Mouse (Mus musculus): ENCODE results near the gene Selenoh. TPM values are rescaled to one million over a fixed set of nuclear protein-coding genes. Genes with fewer than 3 reads are reported as not detected.
A peak's percentile ranks its signal among the peaks of the same experiment; 100 is the strongest.

Gene Selenoh
- polyA plus RNA-seq, 1 experiment, result 129 TPM

DNA sequence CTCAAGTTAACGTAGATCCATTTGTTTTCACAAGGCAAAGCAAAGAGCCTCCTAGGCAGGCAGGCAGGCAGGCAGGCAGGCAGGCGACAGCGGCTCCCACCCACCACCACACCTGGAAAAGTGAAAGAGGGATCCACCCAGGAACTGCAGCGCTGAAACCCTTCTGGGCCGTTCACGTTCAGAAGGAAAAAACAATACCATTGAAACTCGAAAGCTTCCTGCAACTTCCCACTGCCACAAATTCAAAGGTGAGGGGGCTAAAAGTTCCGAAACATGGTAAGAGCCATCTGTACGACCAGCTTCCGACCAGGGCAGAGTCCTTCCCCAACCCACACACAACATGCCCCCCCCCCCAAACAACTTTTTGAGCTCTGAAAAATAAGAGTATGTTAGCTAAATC lies 20.9 kb downstream of the Selenoh start:
- H3K4me2 ChIP-seq (ENCODE audit: low read depth), result peak overlapping the region; percentile 78
- H3ac ChIP-seq (ENCODE audit: control insufficient read depth, insufficient read length), result peak overlapping the region; percentile 14
- H3K36me3 ChIP-seq (ENCODE audit: control insufficient read depth, insufficient read depth), result no peaks in the 10 kb centered on the region
- H3K79me2 ChIP-seq (ENCODE audit: control insufficient read depth, insufficient read depth), result peaks cover 56% of the 10 kb centered on the region
- TF ChIP-seq E2F4 (IDR thresholded peaks at IDR 0.05; ENCODE audit: insufficient read depth) (no peak), MYOD1 (IDR thresholded peaks at IDR 0.05; ENCODE audit: control insufficient read depth in 1 of 3, insufficient read length in 2 of 3, low read depth in 2 of 3) (no peak), MYOG (IDR thresholded peaks at IDR 0.05; ENCODE audit: control insufficient read depth in 1 of 3, insufficient read depth in 1 of 3, insufficient read length in 2 of 3, low read depth in 2 of 3) (no peak), MAX (IDR thresholded peaks at IDR 0.05; ENCODE audit: low read depth) (no peak), USF1 (IDR thresholded peaks at IDR 0.05; ENCODE audit: low read depth) (no peak), TCF3 (IDR thresholded peaks at IDR 0.05; ENCODE audit: insufficient read length, low read depth) (no peak), CEBPB (IDR thresholded peaks at IDR 0.05; ENCODE audit: insufficient read depth, poor library complexity, severe bottlenecking) (no peak), TCF12 (IDR thresholded peaks at IDR 0.05; ENCODE audit: insufficient read depth, poor library complexity, severe bottlenecking) (no peak), REST (IDR thresholded peaks at IDR 0.05; ENCODE audit: insufficient read depth, insufficient read length) (no peak), SRF (IDR thresholded peaks at IDR 0.05; ENCODE audit: control insufficient read depth, insufficient read length, low read depth) (no peak), POLR2AphosphoS2 (IDR thresholded peaks at IDR 0.05; ENCODE audit: insufficient read length, low read depth) (no peak), POLR2A (IDR thresholded peaks at IDR 0.05; ENCODE audit: insufficient read length, low read depth) (no peak)
- no peaks in the 10 kb centered on the region for H3K27me3 ChIP-seq (ENCODE audit: control insufficient read depth, insufficient read depth, insufficient read length)
- peak overlapping the region; percentile 82 for H3K4me3 ChIP-seq

DNA sequence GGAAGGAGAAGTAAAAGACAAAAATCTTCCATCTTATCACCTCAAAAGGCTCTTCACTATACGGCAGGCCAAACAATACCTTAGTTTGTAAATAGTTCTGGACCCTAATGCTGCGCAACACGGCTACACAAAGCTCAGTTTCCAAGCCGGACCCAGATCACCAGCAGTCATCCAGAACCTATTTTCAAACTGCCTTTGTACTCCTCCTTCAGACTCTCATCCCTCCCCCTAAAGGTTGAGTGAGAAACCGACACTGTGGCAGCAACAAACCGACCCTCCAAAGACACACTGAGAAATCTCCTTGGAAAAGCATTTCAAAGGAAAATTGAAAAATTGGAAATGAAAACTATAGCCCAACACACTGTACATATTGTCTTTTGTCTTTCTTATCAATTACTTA lies 22.2 kb downstream of the Selenoh start:
- peak overlapping the region; percentile 82 for H3K4me3 ChIP-seq
- H3K36me3 ChIP-seq (ENCODE audit: control insufficient read depth, insufficient read depth), result no peaks in the 10 kb centered on the region
- H3K27me3 ChIP-seq (ENCODE audit: control insufficient read depth, insufficient read depth, insufficient read length), result no peaks in the 10 kb centered on the region
- TF ChIP-seq REST (IDR thresholded peaks at IDR 0.05; ENCODE audit: insufficient read depth, insufficient read length) (no peak), POLR2A (IDR thresholded peaks at IDR 0.05; ENCODE audit: insufficient read length, low read depth) (no peak), USF1 (IDR thresholded peaks at IDR 0.05; ENCODE audit: low read depth) (no peak)
- peaks cover 69% of the 10 kb centered on the region for H3K79me2 ChIP-seq (ENCODE audit: control insufficient read depth, insufficient read depth)
- peak overlapping the region; percentile 78 for H3K4me2 ChIP-seq (ENCODE audit: low read depth)
- no peak overlapping the region for H3ac ChIP-seq (ENCODE audit: control insufficient read depth, insufficient read length)

DNA sequence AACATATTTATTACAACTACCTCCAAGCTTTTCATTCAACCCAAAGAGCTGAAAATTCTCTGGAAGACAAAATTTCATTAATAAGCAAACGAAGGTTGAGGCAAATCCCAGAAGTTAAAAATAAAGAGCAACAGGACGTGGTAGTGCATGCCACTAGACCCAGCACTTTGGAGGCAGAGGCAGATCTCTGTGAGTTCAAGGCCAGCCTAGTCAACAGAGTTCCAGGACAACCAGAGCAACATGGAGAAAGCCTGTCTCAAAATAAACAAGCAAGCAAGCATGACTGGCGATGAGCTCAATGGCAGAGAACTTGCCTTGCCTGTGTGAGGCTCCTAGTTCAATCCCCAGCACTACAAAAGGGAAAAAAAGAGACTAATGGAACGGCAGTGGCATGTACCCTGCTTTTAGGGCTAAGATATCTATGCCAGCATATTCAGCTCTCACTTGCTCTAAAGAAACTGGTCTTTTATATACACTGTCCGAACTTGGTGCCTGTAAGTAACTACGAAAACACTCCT lies 23.5 kb downstream of the Selenoh start:
- no peak for TF ChIP-seq REST (IDR thresholded peaks at IDR 0.05; ENCODE audit: insufficient read depth, insufficient read length)
- no peak for TF ChIP-seq USF1 (IDR thresholded peaks at IDR 0.05; ENCODE audit: low read depth)
- TF ChIP-seq SRF (IDR thresholded peaks at IDR 0.05; ENCODE audit: control insufficient read depth, insufficient read length, low read depth), result no peak
- no peak for TF ChIP-seq MAX (IDR thresholded peaks at IDR 0.05; ENCODE audit: low read depth)
- no peak for TF ChIP-seq POLR2AphosphoS2 (IDR thresholded peaks at IDR 0.05; ENCODE audit: insufficient read length, low read depth)
- no peak for TF ChIP-seq POLR2A (IDR thresholded peaks at IDR 0.05; ENCODE audit: insufficient read length, low read depth)
- TF ChIP-seq MYOG (IDR thresholded peaks at IDR 0.05; ENCODE audit: control insufficient read depth in 1 of 3, insufficient read depth in 1 of 3, insufficient read length in 2 of 3, low read depth in 2 of 3), result no peak
- no peak for TF ChIP-seq TCF12 (IDR thresholded peaks at IDR 0.05; ENCODE audit: insufficient read depth, poor library complexity, severe bottlenecking)
- no peak for TF ChIP-seq TCF3 (IDR thresholded peaks at IDR 0.05; ENCODE audit: insufficient read length, low read depth)
- no peak for TF ChIP-seq E2F4 (IDR thresholded peaks at IDR 0.05; ENCODE audit: insufficient read depth)
- no peak for TF ChIP-seq CEBPB (IDR thresholded peaks at IDR 0.05; ENCODE audit: insufficient read depth, poor library complexity, severe bottlenecking)
- TF ChIP-seq MYOD1 (IDR thresholded peaks at IDR 0.05; ENCODE audit: control insufficient read depth in 1 of 3, insufficient read length in 2 of 3, low read depth in 2 of 3), result no peak
- no peaks in the 10 kb centered on the region for H3K36me3 ChIP-seq (ENCODE audit: control insufficient read depth, insufficient read depth)
- H3ac ChIP-seq (ENCODE audit: control insufficient read depth, insufficient read length), result no peak overlapping the region
- H3K27me3 ChIP-seq (ENCODE audit: control insufficient read depth, insufficient read depth, insufficient read length), result no peaks in the 10 kb centered on the region
- H3K4me2 ChIP-seq (ENCODE audit: low read depth), result peak overlapping the region; percentile 78
- peaks cover 82% of the 10 kb centered on the region for H3K79me2 ChIP-seq (ENCODE audit: control insufficient read depth, insufficient read depth)
- no peak overlapping the region for H3K4me3 ChIP-seq

DNA sequence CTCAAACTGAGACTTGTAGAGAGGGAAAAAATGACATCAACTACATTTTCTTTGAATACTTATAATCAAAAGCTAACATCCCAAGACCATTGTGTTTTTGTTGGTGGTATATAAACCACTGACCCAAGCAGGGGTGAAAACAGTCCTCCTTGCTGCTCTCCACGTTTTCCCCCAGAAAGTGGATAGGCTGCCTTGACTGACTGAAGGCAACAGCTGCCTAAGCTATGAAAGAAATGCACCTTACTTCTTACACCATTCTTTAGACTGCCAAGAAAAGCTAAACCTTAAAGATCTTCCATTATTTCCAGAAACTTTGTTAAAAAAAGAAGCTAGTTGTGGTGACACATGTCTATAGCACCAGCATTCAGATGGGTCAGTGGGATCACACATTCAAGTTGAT lies 24.4 kb downstream of the Selenoh start:
- Histone ChIP-seq H3K79me2 (ENCODE audit: control insufficient read depth, insufficient read depth) (peaks cover 92% of the 10 kb centered on the region), H3ac (ENCODE audit: control insufficient read depth, insufficient read length) (no peak overlapping the region), H3K4me2 (ENCODE audit: low read depth) (peak overlapping the region; percentile 78), H3K36me3 (ENCODE audit: control insufficient read depth, insufficient read depth) (no peaks in the 10 kb centered on the region), H3K4me3 (no peak overlapping the region), H3K27me3 (ENCODE audit: control insufficient read depth, insufficient read depth, insufficient read length) (no peaks in the 10 kb centered on the region)
- TF ChIP-seq MYOG (IDR thresholded peaks at IDR 0.05; ENCODE audit: control insufficient read depth in 1 of 3, insufficient read depth in 1 of 3, insufficient read length in 2 of 3, low read depth in 2 of 3), result peak in 1 of 3 experiments; percentile 13
- TF ChIP-seq USF1 (IDR thresholded peaks at IDR 0.05; ENCODE audit: low read depth), result no peak
- TF ChIP-seq POLR2A (IDR thresholded peaks at IDR 0.05; ENCODE audit: insufficient read length, low read depth), result no peak
- TF ChIP-seq SRF (IDR thresholded peaks at IDR 0.05; ENCODE audit: control insufficient read depth, insufficient read length, low read depth), result no peak
- TF ChIP-seq TCF3 (IDR thresholded peaks at IDR 0.05; ENCODE audit: insufficient read length, low read depth), result no peak
- TF ChIP-seq MAX (IDR thresholded peaks at IDR 0.05; ENCODE audit: low read depth), result no peak
- TF ChIP-seq REST (IDR thresholded peaks at IDR 0.05; ENCODE audit: insufficient read depth, insufficient read length), result no peak
- peak; percentile 78 to 94 (median 91) for TF ChIP-seq MYOD1 (IDR thresholded peaks at IDR 0.05; ENCODE audit: control insufficient read depth in 1 of 3, insufficient read length in 2 of 3, low read depth in 2 of 3)
- no peak for TF ChIP-seq CEBPB (IDR thresholded peaks at IDR 0.05; ENCODE audit: insufficient read depth, poor library complexity, severe bottlenecking)
- no peak for TF ChIP-seq E2F4 (IDR thresholded peaks at IDR 0.05; ENCODE audit: insufficient read depth)
- no peak for TF ChIP-seq POLR2AphosphoS2 (IDR thresholded peaks at IDR 0.05; ENCODE audit: insufficient read length, low read depth)
- peak; percentile 7 for TF ChIP-seq TCF12 (IDR thresholded peaks at IDR 0.05; ENCODE audit: insufficient read depth, poor library complexity, severe bottlenecking)

DNA sequence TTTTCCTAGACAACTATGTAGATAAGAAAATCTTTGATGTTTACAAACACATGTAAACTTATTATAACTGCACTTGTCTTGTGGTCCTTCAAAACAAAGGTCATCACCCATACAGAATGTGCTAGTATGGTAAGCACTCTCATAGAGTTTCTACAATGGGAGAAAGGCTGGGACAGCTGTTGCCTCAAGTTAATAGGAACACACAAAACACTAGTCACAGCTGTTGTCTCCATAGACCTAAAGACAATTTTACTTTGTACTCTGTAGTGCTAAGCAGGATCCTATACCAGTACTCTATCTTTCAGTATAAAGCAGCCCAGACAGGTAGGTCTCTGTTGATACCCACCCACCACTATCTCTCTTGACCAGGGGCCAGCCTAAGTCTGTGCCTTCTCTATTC lies 29.7 kb downstream of the Selenoh start:
- Histone ChIP-seq H3K27me3 (ENCODE audit: control insufficient read depth, insufficient read depth, insufficient read length) (no peaks in the 10 kb centered on the region), H3K4me3 (no peak overlapping the region), H3K36me3 (ENCODE audit: control insufficient read depth, insufficient read depth) (no peaks in the 10 kb centered on the region), H3K4me2 (ENCODE audit: low read depth) (peak overlapping the region; percentile 31), H3K79me2 (ENCODE audit: control insufficient read depth, insufficient read depth) (peaks cover 99% of the 10 kb centered on the region), H3ac (ENCODE audit: control insufficient read depth, insufficient read length) (no peak overlapping the region)
- TF ChIP-seq POLR2A (IDR thresholded peaks at IDR 0.05; ENCODE audit: insufficient read length, low read depth) (no peak), MYOG (IDR thresholded peaks at IDR 0.05; ENCODE audit: control insufficient read depth in 1 of 3, insufficient read depth in 1 of 3, insufficient read length in 2 of 3, low read depth in 2 of 3) (peak in 2 of 3 experiments; percentile 30 to 64), TCF12 (IDR thresholded peaks at IDR 0.05; ENCODE audit: insufficient read depth, poor library complexity, severe bottlenecking) (peak; percentile 27), REST (IDR thresholded peaks at IDR 0.05; ENCODE audit: insufficient read depth, insufficient read length) (no peak), MYOD1 (IDR thresholded peaks at IDR 0.05; ENCODE audit: control insufficient read depth in 1 of 3, insufficient read length in 2 of 3, low read depth in 2 of 3) (peak; percentile 60 to 67 (median 64))
